Mouse (Mus musculus): ENCODE measurements around the gene Dip2c. TPM values are rescaled to one million over a fixed set of nuclear protein-coding genes. Genes with fewer than 3 reads are reported as not detected.

Dip2c gene
- polyA plus RNA-seq, 1 experiment from 2014 or later: 11.7 TPM

GRCm38 (mm10) chr13:9547698-9548344, 271.5 kb downstream of the Dip2c start:
- Histone ChIP-seq H3K9me3 (ENCODE audit: control insufficient read depth, low read length) (no peaks in the 10 kb centered on the region), H3K9ac (ENCODE audit: low read depth, low read length) (no peak overlapping the region), H3K27me3 (replicated peaks; ENCODE audit: control insufficient read depth, insufficient read depth, low read length) (no peaks in the 10 kb centered on the region), H3K36me3 (ENCODE audit: control insufficient read depth, insufficient read depth, low read length) (no peaks in the 10 kb centered on the region), H3K27ac (replicated peaks; ENCODE audit: low read depth, low read length) (no peak overlapping the region), H3K4me3 (ENCODE audit: low read depth, low read length) (no peak overlapping the region), H3K4me2 (ENCODE audit: low read depth, low read length) (no peak overlapping the region), H3K4me1 (ENCODE audit: control insufficient read depth, insufficient read depth, low read length) (no peaks in the 10 kb centered on the region)
- WGBS: 16% methylated on average over 9 of the region's 9 CpGs
- peak; percentile 14 for DNase-seq (ENCODE audit: low spot score)
- ATAC-seq (ENCODE audit: low read depth): 0 out of 2 replicates have a peak, but pooled peaks have one; percentile 22

GRCm38 (mm10) chr13:9562099-9562498, 285.8 kb downstream of the Dip2c start:
- DNase-seq (ENCODE audit: low spot score): no peak
- no peak overlapping the region for H3K9ac ChIP-seq (ENCODE audit: low read depth, low read length)
- peaks cover 9% of the 10 kb centered on the region; the same call in 1 of the 2 replicates for H3K36me3 ChIP-seq (ENCODE audit: control insufficient read depth, insufficient read depth, low read length)
- 79% methylated on average over 1 of the region's 1 CpGs for WGBS
- no peaks in the 10 kb centered on the region for H3K4me1 ChIP-seq (ENCODE audit: control insufficient read depth, insufficient read depth, low read length)
- no peak overlapping the region for H3K4me3 ChIP-seq (ENCODE audit: low read depth, low read length)
- H3K4me2 ChIP-seq (ENCODE audit: low read depth, low read length): no peak overlapping the region
- no peaks in the 10 kb centered on the region for H3K27me3 ChIP-seq (replicated peaks; ENCODE audit: control insufficient read depth, insufficient read depth, low read length)
- no peak overlapping the region for H3K27ac ChIP-seq (replicated peaks; ENCODE audit: low read depth, low read length)
- no peaks in the 10 kb centered on the region for H3K9me3 ChIP-seq (ENCODE audit: control insufficient read depth, low read length)
- no peak for ATAC-seq (ENCODE audit: low read depth)

- WGBS: 12% methylated on average over 2 of the region's 2 CpGs
- DNase-seq (ENCODE audit: low spot score) (peak; percentile 18), ATAC-seq (ENCODE audit: low read depth) (no peak)
- H3K4me2 ChIP-seq (ENCODE audit: low read depth, low read length): no peak overlapping the region
- no peak overlapping the region for H3K4me3 ChIP-seq (ENCODE audit: low read depth, low read length)
- no peaks in the 10 kb centered on the region for H3K4me1 ChIP-seq (ENCODE audit: control insufficient read depth, insufficient read depth, low read length)
- H3K9ac ChIP-seq (ENCODE audit: low read depth, low read length): no peak overlapping the region
- no peaks in the 10 kb centered on the region for H3K27me3 ChIP-seq (replicated peaks; ENCODE audit: control insufficient read depth, insufficient read depth, low read length)
- peaks cover 12% of the 10 kb centered on the region; the same call in 1 of the 2 replicates for H3K36me3 ChIP-seq (ENCODE audit: control insufficient read depth, insufficient read depth, low read length)
- no peaks in the 10 kb centered on the region for H3K9me3 ChIP-seq (ENCODE audit: control insufficient read depth, low read length)
- no peak overlapping the region for H3K27ac ChIP-seq (replicated peaks; ENCODE audit: low read depth, low read length)
These were observed 286.6 kb downstream of the Dip2c start for GRCm38 (mm10) chr13:9562921-9563320.

GRCm38 (mm10) chr13:9568852-9569251, 292.5 kb downstream of the Dip2c start:
- no peak overlapping the region for H3K9ac ChIP-seq (ENCODE audit: low read depth, low read length)
- no peak overlapping the region for H3K27ac ChIP-seq (replicated peaks; ENCODE audit: low read depth, low read length)
- ATAC-seq (ENCODE audit: low read depth): no peak
- no peaks in the 10 kb centered on the region for H3K27me3 ChIP-seq (replicated peaks; ENCODE audit: control insufficient read depth, insufficient read depth, low read length)
- no peaks in the 10 kb centered on the region for H3K4me1 ChIP-seq (ENCODE audit: control insufficient read depth, insufficient read depth, low read length)
- WGBS: 88% methylated on average over 5 of the region's 5 CpGs
- H3K9me3 ChIP-seq (ENCODE audit: control insufficient read depth, low read length): no peaks in the 10 kb centered on the region
- H3K4me2 ChIP-seq (ENCODE audit: low read depth, low read length): no peak overlapping the region
- H3K4me3 ChIP-seq (ENCODE audit: low read depth, low read length): no peak overlapping the region
- peaks cover 27% of the 10 kb centered on the region for H3K36me3 ChIP-seq (ENCODE audit: control insufficient read depth, insufficient read depth, low read length)
- DNase-seq (ENCODE audit: low spot score): no peak

GRCm38 (mm10) chr13:9576686-9577085, 300.4 kb downstream of the Dip2c start:
- 75% methylated on average over 4 of the region's 4 CpGs for WGBS
- DNase-seq (ENCODE audit: low spot score) (no peak), ATAC-seq (ENCODE audit: low read depth) (no peak)
- no peak overlapping the region for H3K9ac ChIP-seq (ENCODE audit: low read depth, low read length)
- H3K27me3 ChIP-seq (replicated peaks; ENCODE audit: control insufficient read depth, insufficient read depth, low read length): no peaks in the 10 kb centered on the region
- peaks cover 12% of the 10 kb centered on the region; the same call in 1 of the 2 replicates for H3K36me3 ChIP-seq (ENCODE audit: control insufficient read depth, insufficient read depth, low read length)
- H3K4me3 ChIP-seq (ENCODE audit: low read depth, low read length): no peak overlapping the region
- no peaks in the 10 kb centered on the region for H3K4me1 ChIP-seq (ENCODE audit: control insufficient read depth, insufficient read depth, low read length)
- H3K4me2 ChIP-seq (ENCODE audit: low read depth, low read length): no peak overlapping the region
- H3K27ac ChIP-seq (replicated peaks; ENCODE audit: low read depth, low read length): no peak overlapping the region
- H3K9me3 ChIP-seq (ENCODE audit: control insufficient read depth, low read length): no peaks in the 10 kb centered on the region

- DNase-seq (ENCODE audit: low spot score) (no peak), ATAC-seq (ENCODE audit: low read depth) (no peak)
- H3K36me3 ChIP-seq (ENCODE audit: control insufficient read depth, insufficient read depth, low read length): peaks cover 9% of the 10 kb centered on the region; the same call in 1 of the 2 replicates
- 83% methylated on average over 4 of the region's 4 CpGs for WGBS
- H3K4me2 ChIP-seq (ENCODE audit: low read depth, low read length): no peak overlapping the region
- no peak overlapping the region for H3K9ac ChIP-seq (ENCODE audit: low read depth, low read length)
- H3K27ac ChIP-seq (replicated peaks; ENCODE audit: low read depth, low read length): no peak overlapping the region
- H3K4me3 ChIP-seq (ENCODE audit: low read depth, low read length): no peak overlapping the region
- H3K4me1 ChIP-seq (ENCODE audit: control insufficient read depth, insufficient read depth, low read length): no peaks in the 10 kb centered on the region
- no peaks in the 10 kb centered on the region for H3K27me3 ChIP-seq (replicated peaks; ENCODE audit: control insufficient read depth, insufficient read depth, low read length)
- no peaks in the 10 kb centered on the region for H3K9me3 ChIP-seq (ENCODE audit: control insufficient read depth, low read length)
These were observed 302.1 kb downstream of the Dip2c start for GRCm38 (mm10) chr13:9578456-9578855.

- no peak overlapping the region for H3K4me2 ChIP-seq (ENCODE audit: low read depth, low read length)
- DNase-seq (ENCODE audit: low spot score) (no peak), ATAC-seq (ENCODE audit: low read depth) (no peak)
- H3K4me1 ChIP-seq (ENCODE audit: control insufficient read depth, insufficient read depth, low read length): no peaks in the 10 kb centered on the region
- H3K9ac ChIP-seq (ENCODE audit: low read depth, low read length): no peak overlapping the region
- H3K27ac ChIP-seq (replicated peaks; ENCODE audit: low read depth, low read length): no peak overlapping the region
- no peaks in the 10 kb centered on the region for H3K9me3 ChIP-seq (ENCODE audit: control insufficient read depth, low read length)
- peaks cover 6% of the 10 kb centered on the region; the same call in 1 of the 2 replicates for H3K36me3 ChIP-seq (ENCODE audit: control insufficient read depth, insufficient read depth, low read length)
- no peaks in the 10 kb centered on the region for H3K27me3 ChIP-seq (replicated peaks; ENCODE audit: control insufficient read depth, insufficient read depth, low read length)
- H3K4me3 ChIP-seq (ENCODE audit: low read depth, low read length): no peak overlapping the region
These were observed 305.5 kb downstream of the Dip2c start for GRCm38 (mm10) chr13:9581821-9582220.

GRCm38 (mm10) chr13:9583579-9583978, 307.3 kb downstream of the Dip2c start:
- H3K27ac ChIP-seq (replicated peaks; ENCODE audit: low read depth, low read length): no peak overlapping the region
- ATAC-seq (ENCODE audit: low read depth): no peak
- no peak overlapping the region for H3K9ac ChIP-seq (ENCODE audit: low read depth, low read length)
- H3K36me3 ChIP-seq (ENCODE audit: control insufficient read depth, insufficient read depth, low read length): no peaks in the 10 kb centered on the region
- no peak overlapping the region for H3K4me3 ChIP-seq (ENCODE audit: low read depth, low read length)
- H3K27me3 ChIP-seq (replicated peaks; ENCODE audit: control insufficient read depth, insufficient read depth, low read length): no peaks in the 10 kb centered on the region
- no peak for DNase-seq (ENCODE audit: low spot score)
- H3K9me3 ChIP-seq (ENCODE audit: control insufficient read depth, low read length): no peaks in the 10 kb centered on the region
- no peak overlapping the region for H3K4me2 ChIP-seq (ENCODE audit: low read depth, low read length)
- H3K4me1 ChIP-seq (ENCODE audit: control insufficient read depth, insufficient read depth, low read length): no peaks in the 10 kb centered on the region

Data from embryonic facial prominence, embryonic 14.5 days (tissue).